Mouse (Mus musculus): ENCODE data around the gene Shb. TPM values are rescaled to one million over a fixed set of nuclear protein-coding genes. Genes with fewer than 3 reads are reported as not detected.
A peak's percentile ranks its signal among the peaks of the same experiment; 100 is the strongest.

The Shb gene
- polyA plus RNA-seq, 1 experiment from 2014 or later, result 7.2 TPM

GRCm38 (mm10) chr4:45499556-45499955 lies 32.7 kb downstream of the Shb start:
- Histone ChIP-seq H3K27ac (peak overlapping the region; percentile 55; the same call in 1 of the 2 replicates), H3K4me2 (0 out of 2 replicates have a peak overlapping the region, but pooled peaks have one; percentile 8), H3K36me3 (ENCODE audit: poor library complexity, severe bottlenecking) (no peaks in the 10 kb centered on the region), H3K27me3 (no peaks in the 10 kb centered on the region), H3K9me3 (replicated peaks) (no peaks in the 10 kb centered on the region), H3K9ac (peak overlapping the region; percentile 5; the same call in 1 of the 2 replicates), H3K4me1 (peaks cover 79% of the 10 kb centered on the region), H3K4me3 (no peak overlapping the region)
- 15% methylated on average over 10 of the region's 10 CpGs for WGBS
- no peak for ATAC-seq

- no peak overlapping the region; the same call in 1 of the 2 replicates for H3K9ac ChIP-seq
- peaks cover 79% of the 10 kb centered on the region for H3K4me1 ChIP-seq
- no peak overlapping the region for H3K4me3 ChIP-seq
- H3K27me3 ChIP-seq, result no peaks in the 10 kb centered on the region
- 0 out of 2 replicates have a peak overlapping the region, but pooled peaks have one; percentile 8 for H3K4me2 ChIP-seq
- 13% methylated on average over 6 of the region's 6 CpGs for WGBS
- H3K9me3 ChIP-seq (replicated peaks), result no peaks in the 10 kb centered on the region
- ATAC-seq, result peak; percentile 28; the same call in 1 of the 2 replicates
- H3K36me3 ChIP-seq (ENCODE audit: poor library complexity, severe bottlenecking), result no peaks in the 10 kb centered on the region
- peak overlapping the region; percentile 55 for H3K27ac ChIP-seq
Observed at GRCm38 (mm10) chr4:45499081-45499480, 33.2 kb downstream of the Shb start.

GRCm38 (mm10) chr4:45498345-45498744 lies 33.9 kb downstream of the Shb start:
- no peak overlapping the region for H3K9ac ChIP-seq

GRCm38 (mm10) chr4:45497282-45497681 lies 35.0 kb downstream of the Shb start:
- no peak for ATAC-seq
- H3K9ac ChIP-seq, result no peak overlapping the region

More at GRCm38 (mm10) chr4:45498345-45498744, 33.9 kb downstream of the Shb start:
- Histone ChIP-seq H3K27ac (peak overlapping the region; percentile 15; the same call in 1 of the 2 replicates), H3K36me3 (ENCODE audit: poor library complexity, severe bottlenecking) (no peaks in the 10 kb centered on the region), H3K9me3 (replicated peaks) (no peaks in the 10 kb centered on the region), H3K4me2 (no peak overlapping the region), H3K27me3 (no peaks in the 10 kb centered on the region), H3K4me3 (no peak overlapping the region), H3K4me1 (peaks cover 79% of the 10 kb centered on the region)
- WGBS, result 63% methylated on average over 5 of the region's 5 CpGs
- ATAC-seq, result no peak

GRCm38 (mm10) chr4:45495531-45496201 lies 36.6 kb downstream of the Shb start:
- Histone ChIP-seq H3K9ac (no peak overlapping the region), H3K36me3 (ENCODE audit: poor library complexity, severe bottlenecking) (no peaks in the 10 kb centered on the region), H3K9me3 (replicated peaks) (no peaks in the 10 kb centered on the region), H3K4me2 (no peak overlapping the region), H3K4me1 (peaks cover 99% of the 10 kb centered on the region), H3K27ac (no peak overlapping the region), H3K27me3 (no peaks in the 10 kb centered on the region), H3K4me3 (no peak overlapping the region)
- WGBS, result 70% methylated on average over 8 of the region's 8 CpGs
- no peak for ATAC-seq

More at GRCm38 (mm10) chr4:45497282-45497681, 35.0 kb downstream of the Shb start:
- Histone ChIP-seq H3K27me3 (no peaks in the 10 kb centered on the region), H3K36me3 (ENCODE audit: poor library complexity, severe bottlenecking) (no peaks in the 10 kb centered on the region), H3K27ac (no peak overlapping the region), H3K4me3 (no peak overlapping the region), H3K9me3 (replicated peaks) (no peaks in the 10 kb centered on the region), H3K4me1 (peaks cover 88% of the 10 kb centered on the region), H3K4me2 (no peak overlapping the region)
- 40% methylated on average over 6 of the region's 6 CpGs for WGBS

- H3K4me3 ChIP-seq, result no peak overlapping the region
- ATAC-seq, result no peak
- H3K36me3 ChIP-seq (ENCODE audit: poor library complexity, severe bottlenecking), result 0 out of 2 replicates have a peak, but pooled peaks cover 1% of the 10 kb centered on the region
- WGBS, result 21% methylated on average over 6 of the region's 6 CpGs
- H3K4me1 ChIP-seq, result peaks cover 99% of the 10 kb centered on the region
- H3K9me3 ChIP-seq (replicated peaks), result no peaks in the 10 kb centered on the region
- no peaks in the 10 kb centered on the region for H3K27me3 ChIP-seq
- H3K4me2 ChIP-seq, result no peak overlapping the region
- H3K9ac ChIP-seq, result peak overlapping the region; percentile 35
- H3K27ac ChIP-seq, result no peak overlapping the region
Observed at GRCm38 (mm10) chr4:45493786-45494400, 38.4 kb downstream of the Shb start.

GRCm38 (mm10) chr4:45493118-45493517 lies 39.2 kb downstream of the Shb start:
- Histone ChIP-seq H3K4me1 (peaks cover 99% of the 10 kb centered on the region), H3K4me2 (peak overlapping the region; percentile 10; the same call in 1 of the 2 replicates), H3K27me3 (no peaks in the 10 kb centered on the region), H3K9ac (no peak overlapping the region; the same call in 1 of the 2 replicates), H3K9me3 (replicated peaks) (no peaks in the 10 kb centered on the region), H3K27ac (peak overlapping the region; percentile 32; the same call in 1 of the 2 replicates), H3K36me3 (ENCODE audit: poor library complexity, severe bottlenecking) (0 out of 2 replicates have a peak, but pooled peaks cover 7% of the 10 kb centered on the region), H3K4me3 (no peak overlapping the region)
- WGBS, result 19% methylated on average over 7 of the region's 7 CpGs
- no peak; the same call in 1 of the 2 replicates for ATAC-seq

- Histone ChIP-seq H3K27me3 (no peaks in the 10 kb centered on the region), H3K36me3 (ENCODE audit: poor library complexity, severe bottlenecking) (peaks cover 10% of the 10 kb centered on the region; the same call in 1 of the 2 replicates), H3K9ac (no peak overlapping the region; the same call in 1 of the 2 replicates), H3K4me2 (no peak overlapping the region), H3K4me1 (peaks cover 99% of the 10 kb centered on the region), H3K27ac (peak overlapping the region; percentile 32), H3K4me3 (no peak overlapping the region), H3K9me3 (replicated peaks) (no peaks in the 10 kb centered on the region)
- 54% methylated on average over 5 of the region's 5 CpGs for WGBS
- ATAC-seq, result no peak
Observed at GRCm38 (mm10) chr4:45492681-45493081, 39.6 kb downstream of the Shb start.

- ATAC-seq, result no peak
- peaks cover 96% of the 10 kb centered on the region for H3K4me1 ChIP-seq
- 65% methylated on average over 16 of the region's 16 CpGs for WGBS
Observed at GRCm38 (mm10) chr4:45491685-45492601, 40.3 kb downstream of the Shb start.

GRCm38 (mm10) chr4:45491119-45491679 lies 41.1 kb downstream of the Shb start:
- Histone ChIP-seq H3K9me3 (replicated peaks) (no peaks in the 10 kb centered on the region), H3K9ac (no peak overlapping the region), H3K27ac (peak overlapping the region; percentile 84; the same call in 1 of the 2 replicates), H3K4me3 (no peak overlapping the region), H3K4me1 (peaks cover 89% of the 10 kb centered on the region), H3K4me2 (no peak overlapping the region), H3K36me3 (ENCODE audit: poor library complexity, severe bottlenecking) (peaks cover 21% of the 10 kb centered on the region; the same call in 1 of the 2 replicates), H3K27me3 (no peaks in the 10 kb centered on the region)
- no peak for ATAC-seq
- WGBS, result 42% methylated on average over 6 of the region's 6 CpGs

More at GRCm38 (mm10) chr4:45491685-45492601, 40.3 kb downstream of the Shb start:
- H3K4me3 ChIP-seq, result no peak overlapping the region
- H3K27ac ChIP-seq, result peak overlapping the region; percentile 32
- H3K27me3 ChIP-seq, result no peaks in the 10 kb centered on the region
- no peaks in the 10 kb centered on the region for H3K9me3 ChIP-seq (replicated peaks)
- H3K4me2 ChIP-seq, result no peak overlapping the region
- H3K36me3 ChIP-seq (ENCODE audit: poor library complexity, severe bottlenecking), result peaks cover 17% of the 10 kb centered on the region; the same call in 1 of the 2 replicates
- no peak overlapping the region for H3K9ac ChIP-seq
